Mouse (Mus musculus) kidney, adult 9 months (tissue): ENCODE data around the gene Entpd6.
A peak's percentile ranks its signal among the peaks of the same experiment; 100 is the strongest.

Source experiments
- DNase-seq: peaks from one replicate; pipeline ENCODE4 v3.0.0; 2022

Gene Entpd6

GRCm38 (mm10) chr2:150787234-150787771, 38.5 kb downstream of the Entpd6 start:
- no peak for DNase-seq

GRCm38 (mm10) chr2:150788768-150789550, 40.1 kb downstream of the Entpd6 start:
- peak; percentile 80 for DNase-seq

GRCm38 (mm10) chr2:150793320-150793719, 44.5 kb downstream of the Entpd6 start:
- DNase-seq, result no peak

- no peak for DNase-seq
These were observed 49.2 kb downstream of the Entpd6 start for GRCm38 (mm10) chr2:150798084-150798483.

- no peak for DNase-seq
These were observed 51.8 kb downstream of the Entpd6 start for GRCm38 (mm10) chr2:150800616-150801015.

GRCm38 (mm10) chr2:150803035-150803434, 54.2 kb downstream of the Entpd6 start:
- peak; percentile 39 for DNase-seq

GRCm38 (mm10) chr2:150808381-150808780, 59.5 kb downstream of the Entpd6 start:
- DNase-seq, result no peak

- no peak for DNase-seq
These were observed 60.0 kb downstream of the Entpd6 start for GRCm38 (mm10) chr2:150808812-150809211.

- DNase-seq, result no peak
These were observed 61.8 kb downstream of the Entpd6 start for GRCm38 (mm10) chr2:150810603-150811002.

GRCm38 (mm10) chr2:150812816-150813215, 64.0 kb downstream of the Entpd6 start:
- DNase-seq, result no peak

GRCm38 (mm10) chr2:150816676-150817402, 68.0 kb downstream of the Entpd6 start:
- no peak for DNase-seq

- no peak for DNase-seq
These were observed 69.9 kb downstream of the Entpd6 start for GRCm38 (mm10) chr2:150818742-150819141.

- DNase-seq, result no peak
These were observed 71.9 kb downstream of the Entpd6 start for GRCm38 (mm10) chr2:150820720-150821119.
